Mouse (Mus musculus) right cerebral cortex, postnatal 14 days (tissue): ENCODE measurements at regions not wholly inside any gene's neighbourhood (a gene's known extent, or its start where the extent isn't known, plus 50 kb on each side); places are given as distances from the start of the nearest gene placed in this dataset.
A peak's percentile ranks its signal among the peaks of the same experiment; 100 is the strongest.

Experiments
- DNase-seq: peaks from one replicate; pipeline ENCODE4 v3.0.0; 2022

DNA sequence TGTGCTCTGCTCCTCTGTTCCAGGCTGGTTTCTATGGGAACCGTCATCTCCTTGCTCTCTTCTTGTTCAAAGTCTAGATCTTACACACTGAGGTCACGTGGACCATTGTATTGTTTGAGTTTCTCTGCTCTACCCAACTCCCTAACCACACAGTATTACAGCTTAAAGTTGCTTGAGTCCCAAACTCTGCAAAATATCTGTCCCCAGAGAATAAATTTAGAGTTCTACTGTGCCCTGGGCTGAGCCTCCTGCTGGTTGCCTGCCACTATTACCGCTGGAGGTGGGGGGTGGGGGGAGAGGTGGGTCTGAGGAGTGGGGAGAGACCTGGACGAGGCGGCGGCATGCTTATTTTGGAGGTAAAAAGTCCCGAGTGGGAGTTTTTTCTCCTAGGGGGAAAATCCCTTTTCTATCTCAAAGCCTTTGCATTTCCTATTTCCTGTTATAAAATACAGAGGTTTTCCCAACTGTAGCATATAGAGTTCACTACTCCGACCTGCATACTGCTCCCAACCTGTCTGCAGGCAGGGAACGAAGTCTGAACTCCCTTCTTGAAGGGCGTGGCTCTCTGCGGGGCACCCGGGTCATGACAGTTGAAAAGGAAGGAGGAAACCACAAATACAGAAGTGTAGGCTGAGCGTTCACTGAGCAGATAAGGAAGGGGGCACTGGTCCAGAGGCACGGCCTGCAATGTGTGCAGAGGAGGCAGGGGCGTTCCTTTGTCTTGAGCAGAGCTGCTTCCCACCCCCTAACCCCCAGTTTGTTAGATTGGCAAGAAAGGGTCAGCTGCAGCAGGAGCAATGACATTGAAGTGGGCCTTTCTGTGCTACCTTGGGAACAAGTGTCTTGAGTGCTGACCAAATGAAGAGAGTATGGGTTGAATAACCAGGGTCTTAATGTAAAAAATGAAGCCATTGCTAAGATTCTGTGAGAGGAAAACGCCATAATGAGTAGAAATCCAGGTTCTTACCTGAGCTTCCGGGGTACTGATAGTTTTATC lies 188.7 kb downstream of the Akap7 start:
- no peak for DNase-seq

GRCm38 (mm10) chr10:25114316-25114715 lies 187.0 kb upstream of the Arg1 start:
- no peak for DNase-seq

- no peak for DNase-seq
These were observed 185.3 kb upstream of the Arg1 start for GRCm38 (mm10) chr10:25112449-25113171.

- DNase-seq: peak; percentile 18
These were observed 184.5 kb upstream of the Arg1 start for GRCm38 (mm10) chr10:25111636-25112422.

- no peak for DNase-seq
These were observed 183.9 kb upstream of the Arg1 start for GRCm38 (mm10) chr10:25111181-25111580.

GRCm38 (mm10) chr10:25098070-25098469 lies 170.8 kb upstream of the Arg1 start:
- no peak for DNase-seq

DNA sequence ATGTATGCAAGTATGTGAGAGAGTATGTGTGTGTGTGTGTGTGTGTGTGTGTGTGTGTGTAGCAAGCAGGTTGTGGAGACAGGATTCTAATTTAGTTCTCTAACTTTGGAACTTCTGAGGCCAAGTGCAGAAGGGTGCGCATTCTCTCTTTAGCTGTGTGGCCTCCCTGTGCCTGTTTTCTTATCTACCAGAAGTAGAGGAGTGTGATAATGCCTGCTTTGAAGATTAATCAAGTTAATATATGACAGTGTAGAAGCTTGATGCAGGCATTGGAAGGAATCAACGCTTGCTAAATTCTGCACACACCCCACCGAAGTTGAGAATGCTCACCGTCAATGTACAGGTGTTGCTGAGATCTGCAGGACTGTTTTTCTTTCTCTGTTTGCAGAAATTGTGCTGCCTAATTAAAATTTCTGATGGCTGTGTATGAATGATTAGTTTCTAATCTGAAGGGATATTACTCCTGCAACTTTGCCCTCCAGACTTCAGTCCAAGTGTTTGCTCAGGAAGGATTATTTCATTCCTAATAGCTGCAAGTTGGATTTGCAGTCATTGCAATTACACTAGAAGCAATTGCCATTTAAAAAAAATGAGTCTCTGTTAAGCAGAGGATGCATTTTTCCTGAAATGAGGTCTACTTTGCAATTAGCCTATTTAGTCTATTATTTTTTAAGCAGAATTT lies 162.6 kb upstream of the Arg1 start:
- DNase-seq: no peak

DNA sequence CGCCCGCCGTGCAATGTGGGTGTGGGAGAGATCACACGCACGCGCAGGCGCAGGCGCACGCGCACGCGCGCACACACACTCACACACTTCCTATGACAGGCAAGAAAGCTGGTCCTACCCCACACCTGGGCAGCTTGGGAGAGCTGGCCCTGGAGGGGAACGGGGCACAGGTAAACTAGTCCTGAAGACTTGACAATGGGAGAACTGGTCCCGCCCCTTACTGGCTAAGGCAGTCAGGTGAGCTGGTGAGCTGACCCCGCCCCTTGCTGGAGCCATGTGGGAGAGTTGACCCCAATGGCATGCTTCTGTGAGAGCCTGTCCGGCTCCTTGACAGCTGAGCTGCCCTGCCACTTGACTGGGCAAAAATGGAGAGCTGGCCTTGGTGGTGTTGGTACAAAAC lies 159.5 kb upstream of the Arg1 start:
- no peak for DNase-seq

DNA sequence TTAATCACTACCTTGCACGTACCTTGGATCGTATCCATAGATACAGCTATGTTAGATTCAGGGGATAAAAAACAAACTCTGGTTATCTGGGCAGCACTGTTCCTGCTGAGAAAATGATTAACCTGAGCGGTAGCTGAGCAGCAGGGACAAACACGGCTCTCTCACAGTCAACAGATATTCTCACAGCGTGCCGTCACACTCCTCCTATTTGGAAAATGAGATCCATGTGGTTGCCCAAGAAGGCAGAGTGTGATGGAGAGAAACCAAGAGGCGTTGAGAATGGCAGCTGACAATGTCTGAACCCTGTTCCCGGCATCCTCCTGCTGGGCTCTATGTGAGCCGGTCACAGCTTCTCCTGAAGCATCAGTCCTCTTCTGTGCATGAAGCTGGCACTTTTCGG lies 155.6 kb upstream of the Arg1 start:
- no peak for DNase-seq

- DNase-seq: no peak
These were observed 145.3 kb upstream of the Arg1 start for GRCm38 (mm10) chr10:25072617-25073016.

- DNase-seq: no peak
These were observed 141.0 kb upstream of the Arg1 start for GRCm38 (mm10) chr10:25068301-25068700.

- no peak for DNase-seq
These were observed 137.5 kb upstream of the Arg1 start for GRCm38 (mm10) chr10:25064701-25065362.

DNA sequence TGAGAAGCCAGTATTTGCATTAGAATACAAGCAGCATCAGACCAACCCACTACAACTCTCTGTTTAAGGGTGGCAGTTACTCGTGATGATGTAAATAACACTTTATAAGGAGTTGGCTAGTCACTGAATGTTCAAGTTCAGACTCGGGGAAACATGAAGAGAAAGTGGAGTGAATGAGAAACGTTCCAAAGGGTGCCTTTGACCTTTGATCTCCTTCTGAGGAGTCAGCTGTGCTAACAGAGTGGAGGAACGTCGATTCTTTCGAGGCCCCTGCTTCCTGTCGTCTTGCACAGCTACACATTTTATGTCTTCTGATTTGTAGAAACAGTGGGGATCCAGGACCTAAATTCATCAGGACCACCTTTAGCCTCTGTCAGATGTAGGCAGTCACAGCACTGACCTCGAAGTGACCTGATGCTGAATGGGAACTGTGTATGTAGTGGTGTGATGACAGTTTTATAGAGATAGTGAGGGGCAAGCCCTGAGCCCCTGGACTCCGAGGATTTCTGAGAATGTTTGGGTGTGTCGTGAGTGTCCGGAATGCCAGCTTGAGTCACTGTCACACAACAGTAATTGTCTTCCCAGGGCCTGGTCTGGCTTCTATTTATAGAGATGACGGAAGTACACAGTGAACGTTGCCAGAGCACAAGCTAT lies 134.2 kb upstream of the Arg1 start:
- no peak for DNase-seq

- no peak for DNase-seq
These were observed 131.4 kb upstream of the Arg1 start for GRCm38 (mm10) chr10:25058694-25059093.

DNA sequence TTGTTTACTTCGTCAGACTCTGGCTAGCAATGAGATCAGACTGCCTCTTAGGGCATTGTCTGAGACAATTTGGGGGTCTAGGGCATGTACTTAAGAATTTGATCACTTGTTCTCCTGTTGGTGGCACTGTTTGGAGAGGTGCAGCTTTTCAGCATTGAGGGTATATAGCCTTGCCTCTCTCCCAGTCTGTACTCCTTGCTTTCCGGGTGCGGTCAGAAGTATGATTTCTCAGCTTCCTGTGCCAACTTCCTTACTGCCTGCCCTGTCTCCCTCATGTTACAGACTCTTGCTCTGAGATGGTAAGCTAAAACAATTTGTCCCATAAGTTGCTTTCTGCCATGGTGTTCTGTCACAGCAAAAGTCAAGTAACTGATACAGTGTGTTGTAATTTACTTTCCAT lies 124.7 kb upstream of the Arg1 start:
- no peak for DNase-seq

- DNase-seq: no peak
These were observed 124.1 kb upstream of the Arg1 start for GRCm38 (mm10) chr10:25051368-25051874.

DNA sequence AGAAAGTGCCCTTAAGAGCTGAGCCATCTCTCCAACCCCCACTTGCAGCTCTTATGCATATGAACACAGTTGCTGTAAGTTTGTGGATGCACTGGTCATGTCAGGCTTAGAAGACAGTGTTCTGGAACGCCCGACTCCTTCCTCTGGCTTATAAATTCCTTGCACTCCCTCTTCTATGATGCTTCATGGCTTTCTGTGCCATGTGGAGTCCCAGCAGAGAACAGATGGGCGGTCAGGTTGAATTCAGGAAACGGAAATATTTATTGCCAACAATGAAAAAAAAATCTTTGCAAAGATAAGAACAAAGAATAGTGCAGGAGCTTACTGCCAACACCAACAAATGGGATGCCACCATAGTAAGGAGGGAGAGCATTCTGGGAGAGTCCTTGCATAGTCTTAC lies 113.9 kb upstream of the Arg1 start:
- no peak for DNase-seq

GRCm38 (mm10) chr10:25039926-25040325 lies 112.6 kb upstream of the Arg1 start:
- DNase-seq: no peak

DNA sequence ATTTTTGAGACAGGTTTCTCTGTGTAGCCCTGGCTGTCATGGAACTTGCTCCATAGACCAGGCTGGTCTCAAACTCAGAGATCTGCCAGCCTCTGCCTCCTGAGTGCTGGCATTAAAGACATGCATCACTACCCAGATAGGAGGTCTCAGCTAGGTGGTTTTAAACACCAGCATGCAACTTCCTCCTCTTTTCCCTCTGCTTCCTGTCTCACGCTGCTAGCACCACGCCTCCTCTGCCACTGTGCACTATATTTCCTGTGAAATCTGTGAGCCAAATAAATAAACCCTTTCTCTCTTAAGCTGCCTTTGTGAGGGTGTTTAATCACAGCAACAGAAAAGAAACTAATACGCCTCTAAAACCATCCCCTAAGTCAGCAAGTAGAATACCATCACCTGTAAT lies 109.6 kb upstream of the Arg1 start:
- DNase-seq: no peak

- DNase-seq: no peak
These were observed 108.1 kb upstream of the Arg1 start for GRCm38 (mm10) chr10:25035363-25035762.

DNA sequence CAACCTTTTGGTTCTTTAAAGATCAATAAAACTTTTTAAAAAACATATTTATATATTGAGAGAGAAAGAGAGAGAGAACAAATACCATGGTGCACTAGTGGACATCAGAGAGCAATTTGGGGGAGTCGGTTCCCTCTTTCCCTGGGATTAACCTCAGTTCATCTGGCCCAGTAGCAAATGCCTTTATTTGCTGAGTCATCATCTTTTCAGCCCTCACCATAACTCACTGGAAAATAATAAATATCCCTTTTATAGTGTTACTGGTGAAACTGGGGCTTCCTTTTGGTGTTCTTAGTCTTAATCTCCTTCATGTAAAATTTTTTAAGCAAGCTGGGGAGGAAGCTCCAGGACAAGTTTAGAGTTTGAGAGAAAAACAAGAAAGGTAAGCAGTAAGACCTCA lies 105.3 kb upstream of the Arg1 start:
- DNase-seq: no peak
